Mouse (Mus musculus): ENCODE measurements around the gene Crb2.

The Crb2 gene

DNA sequence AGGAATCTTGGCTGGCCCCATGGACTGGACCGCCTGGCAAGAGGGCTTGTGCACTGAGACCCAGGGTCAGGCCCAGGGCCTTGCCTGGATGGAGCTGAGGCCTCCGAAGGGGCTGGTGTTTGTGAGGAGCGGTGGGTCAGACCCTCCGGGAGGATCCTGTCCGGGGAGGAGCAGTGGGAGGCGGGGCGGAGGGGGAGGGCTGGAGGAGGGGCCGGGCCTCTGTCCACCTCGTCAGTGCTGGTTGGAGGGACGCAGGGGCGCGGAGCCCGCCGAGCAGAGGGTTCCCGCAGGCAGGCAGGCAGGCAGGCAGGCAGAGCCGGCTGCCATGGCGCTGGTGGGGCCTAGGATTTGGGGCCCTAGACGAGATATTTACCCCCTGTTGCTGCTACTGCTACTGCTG is at the start of gene Crb2:
TSS of gene Crb2 (plus strand) at position 234 of the 400 bp plus-strand sequence.
- peak; percentile 57 to 72 for DNase-seq

DNA sequence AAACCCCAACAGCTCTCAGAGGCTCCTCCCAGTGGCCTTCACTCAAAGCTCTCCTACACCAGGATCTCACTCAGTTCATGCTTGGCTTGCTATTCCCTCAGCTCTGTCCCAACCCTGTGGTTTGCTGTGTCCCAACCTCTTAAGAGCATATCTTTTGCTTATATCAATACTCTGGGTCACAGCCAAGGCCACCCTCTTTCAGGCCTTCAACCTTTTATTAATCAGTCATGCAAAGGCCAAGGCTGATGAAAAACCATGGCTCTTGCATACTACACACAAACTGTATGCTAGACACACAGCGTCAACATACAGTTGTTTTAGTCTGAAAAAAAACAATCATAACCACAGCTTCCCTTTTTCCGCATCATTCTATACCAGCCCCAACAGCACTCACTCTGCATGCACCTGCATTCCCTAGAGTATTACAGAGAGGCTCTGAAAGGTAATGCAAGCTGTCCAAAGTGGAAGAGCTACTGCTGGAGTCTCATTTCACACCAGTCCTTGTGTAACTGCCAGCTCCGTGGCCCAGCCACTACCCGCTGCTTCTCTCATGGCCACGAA is 44.7 kb upstream of the Crb2 start:
- DNase-seq: no peak

DNA sequence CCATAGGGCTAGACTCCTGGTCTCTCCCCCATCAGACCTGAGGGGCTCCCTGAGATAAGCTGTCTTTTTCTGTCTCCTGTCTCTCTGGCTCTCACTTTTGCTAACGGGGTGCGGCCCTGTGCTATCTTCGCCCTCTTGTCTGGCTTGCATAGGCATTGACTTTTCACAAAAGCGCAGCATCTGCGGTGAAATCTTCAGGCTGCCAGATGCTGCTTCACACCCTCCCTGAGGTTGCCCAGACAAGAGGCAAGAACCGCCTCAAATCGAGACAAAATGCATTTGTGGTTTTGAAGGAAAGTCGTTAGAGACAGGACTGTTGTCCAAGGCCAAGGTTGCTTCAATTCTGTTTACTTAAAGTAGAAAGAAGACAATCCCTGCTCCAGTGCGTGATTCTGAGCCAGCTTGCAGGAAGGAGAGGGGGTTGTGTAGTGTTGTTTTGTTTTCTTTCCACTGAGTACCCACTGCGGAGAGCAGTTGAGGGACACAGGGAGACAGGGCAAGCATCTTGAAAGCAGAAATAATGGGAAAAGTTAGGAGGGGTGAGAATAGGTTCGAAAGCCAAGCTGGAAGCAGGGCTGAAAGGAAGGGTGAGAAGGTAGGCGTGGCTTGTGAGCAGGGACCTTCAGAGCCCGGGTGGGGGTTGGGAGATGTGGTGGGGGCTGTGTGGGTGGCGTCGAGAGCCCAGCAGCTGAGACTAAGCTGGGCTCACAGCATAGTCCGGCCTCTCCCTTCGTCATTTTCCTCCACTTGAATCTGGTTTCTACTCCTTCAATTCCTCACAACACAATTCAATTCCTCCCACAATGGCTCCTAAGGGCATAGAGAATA is 40.9 kb upstream of the Crb2 start:
- peak; percentile 36 to 61 for DNase-seq

DNA sequence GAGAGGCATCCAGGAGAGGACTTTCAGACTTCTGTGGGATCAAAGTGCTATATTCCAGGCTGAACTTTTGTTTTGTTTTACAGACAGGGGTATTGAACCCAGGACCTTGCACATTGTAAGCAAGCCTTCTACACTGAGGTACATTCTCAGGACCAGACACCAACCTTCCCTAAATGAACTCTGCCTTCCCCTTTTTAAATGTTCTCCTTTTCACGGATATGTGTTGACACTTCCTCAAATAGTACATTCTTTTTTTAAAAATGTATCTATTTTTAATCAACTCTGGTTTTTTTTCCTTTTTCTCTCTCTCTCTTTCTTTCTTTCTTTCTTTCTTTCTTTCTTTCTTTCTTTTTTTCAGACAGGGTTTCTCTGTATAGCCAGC is 40.3 kb upstream of the Crb2 start:
- DNase-seq: no peak

DNA sequence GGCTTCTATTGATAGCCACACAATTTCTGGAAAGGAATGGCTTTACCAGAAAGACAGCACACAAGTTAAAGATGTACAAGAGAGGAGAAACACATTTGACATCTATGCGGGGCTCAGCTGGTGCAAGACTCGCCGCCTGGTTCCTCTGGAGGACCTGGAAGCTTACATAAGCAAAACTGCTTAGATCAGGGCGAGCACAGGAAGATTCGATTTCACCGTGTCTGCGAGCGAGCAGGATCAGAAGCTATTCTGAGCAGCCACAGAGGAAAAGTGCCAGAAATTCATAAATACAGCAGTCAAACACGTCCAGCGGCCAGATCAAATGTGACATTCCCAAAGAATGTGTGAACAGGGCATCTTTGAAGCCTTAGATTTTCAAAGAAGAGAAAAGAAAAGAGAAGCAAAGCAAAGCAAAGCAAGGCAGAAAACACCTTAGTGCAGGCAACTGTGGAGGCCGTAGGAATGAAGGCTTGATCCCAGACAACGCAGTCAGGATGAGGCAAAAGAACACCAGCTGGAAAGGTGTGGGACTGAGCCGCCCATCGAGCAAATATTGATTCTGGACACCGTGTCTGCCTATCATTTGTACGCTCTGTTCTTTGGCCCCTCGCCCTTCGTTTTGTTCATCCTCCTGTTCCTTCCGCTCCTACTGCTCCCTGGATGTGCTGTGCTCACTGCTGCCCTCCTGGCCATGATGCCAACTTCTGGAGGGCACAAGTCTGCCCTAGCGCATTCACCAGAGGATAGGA is 34.1 kb upstream of the Crb2 start:
- DNase-seq: no peak

DNA sequence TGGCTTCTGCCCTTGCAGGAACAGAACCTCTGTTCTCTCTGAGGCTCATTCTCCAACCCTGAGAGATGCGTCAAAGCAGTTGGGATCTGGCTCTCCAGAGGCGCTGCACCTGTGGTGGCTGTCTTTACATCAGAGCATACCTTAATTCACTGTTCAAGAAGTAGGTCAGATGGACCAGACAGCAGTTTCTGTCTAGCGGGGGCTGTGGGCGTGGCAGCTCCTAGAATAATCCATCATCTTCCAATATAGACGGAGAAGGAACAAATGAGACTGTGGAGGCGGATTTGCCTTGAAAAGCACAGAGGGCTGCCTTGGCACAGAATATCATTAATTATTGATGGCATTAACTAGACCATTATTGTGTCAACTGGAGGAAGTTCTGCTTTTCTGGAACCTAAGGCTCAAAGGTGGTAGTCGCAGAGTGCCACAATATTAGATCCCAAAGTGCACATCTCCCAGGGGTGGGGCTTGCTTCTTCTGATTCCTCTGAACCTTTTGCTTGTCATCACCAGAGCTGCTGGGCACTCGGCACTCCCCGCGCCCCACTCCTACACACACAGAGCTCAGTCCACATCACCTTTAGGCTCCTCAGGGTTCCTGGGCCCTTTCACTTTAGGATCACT is 31.2 kb upstream of the Crb2 start:
- DNase-seq: no peak

DNA sequence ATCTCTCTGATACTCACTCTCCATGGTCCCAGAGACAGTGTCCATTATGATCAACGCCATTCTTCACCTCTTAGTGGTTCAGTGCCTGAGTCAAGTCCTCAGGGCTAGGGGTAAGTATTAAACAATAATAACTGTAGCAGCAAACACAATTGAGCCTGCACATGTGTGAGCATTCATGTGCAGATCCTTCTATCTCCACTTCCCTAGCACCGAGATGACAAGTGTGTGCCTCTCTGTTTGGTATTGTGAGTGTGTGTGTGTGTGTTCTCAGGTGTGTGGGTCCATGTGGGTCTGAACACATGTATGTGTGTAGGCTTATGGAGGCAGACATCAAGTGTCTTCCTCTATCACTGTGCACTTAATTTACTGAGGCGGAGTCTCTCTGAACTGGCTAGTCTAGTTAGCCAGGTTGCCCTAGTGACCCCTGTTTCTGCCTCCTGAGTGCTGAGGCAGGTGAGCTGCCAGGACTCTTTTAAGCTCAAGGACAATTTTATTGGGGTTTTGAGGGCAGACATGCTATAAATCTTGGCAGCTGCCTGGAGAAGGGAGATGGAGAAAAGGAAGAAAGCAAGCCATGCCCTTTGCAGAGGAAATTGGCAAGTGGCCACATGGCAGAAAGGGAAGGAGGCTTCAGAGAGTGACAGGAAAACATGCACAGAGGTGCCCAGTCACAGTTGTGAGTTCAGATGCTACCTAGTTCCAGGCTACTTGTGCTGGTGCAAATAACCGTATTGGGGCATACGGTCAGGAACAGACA is 29.6 kb upstream of the Crb2 start:
- DNase-seq: no peak

DNA sequence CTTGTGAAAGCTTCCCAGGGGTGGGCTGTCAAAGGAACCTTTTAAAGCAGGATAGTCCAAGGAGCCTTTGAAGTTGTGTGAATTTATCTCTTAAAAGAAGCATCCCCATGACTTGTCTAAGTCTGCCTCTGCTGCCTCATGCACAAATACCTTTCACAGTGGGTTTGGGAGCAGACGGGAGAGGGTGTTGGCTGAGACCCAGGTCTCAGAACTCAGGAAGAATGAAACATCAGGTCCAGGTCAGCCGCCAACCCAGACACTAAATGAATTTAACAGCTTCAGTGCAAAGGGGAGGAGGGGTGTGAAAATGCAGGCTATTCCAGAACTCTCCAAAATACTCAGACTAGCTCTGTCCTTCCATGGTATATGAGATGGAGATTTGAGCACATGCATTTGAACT is 28.1 kb upstream of the Crb2 start:
- no peak for DNase-seq

DNA sequence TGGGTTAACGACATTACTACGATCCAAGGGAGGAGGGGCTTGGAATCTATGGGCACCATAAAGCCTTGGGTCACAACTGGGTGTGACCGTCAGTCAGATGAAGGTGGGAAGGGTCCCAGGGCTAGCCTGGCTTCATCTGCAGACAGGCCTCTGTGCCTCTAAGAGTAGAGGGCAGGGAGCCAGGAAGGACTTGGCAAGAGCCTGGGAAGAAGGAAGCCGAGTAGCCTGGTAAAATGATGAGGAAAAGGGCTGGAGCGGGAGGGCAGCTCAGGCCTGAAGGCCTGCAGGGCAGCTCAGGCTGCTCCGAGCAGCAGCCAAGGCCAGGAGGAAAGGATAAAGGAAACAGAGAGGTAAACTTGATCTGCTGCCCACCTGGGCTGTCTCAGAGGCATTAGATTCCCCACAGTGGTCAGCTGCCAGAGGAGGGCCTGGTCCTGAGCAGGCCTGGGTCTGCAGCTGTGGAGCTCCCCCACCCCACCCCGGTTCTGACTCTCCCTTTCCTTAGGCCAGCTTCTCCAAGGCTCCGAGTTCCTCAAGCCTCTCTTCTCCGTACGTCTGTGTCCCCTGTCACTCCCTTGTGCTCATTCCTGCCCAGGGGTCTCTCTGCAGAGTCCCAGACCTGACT is 27.5 kb upstream of the Crb2 start:
- peak; percentile 49 to 53 for DNase-seq

DNA sequence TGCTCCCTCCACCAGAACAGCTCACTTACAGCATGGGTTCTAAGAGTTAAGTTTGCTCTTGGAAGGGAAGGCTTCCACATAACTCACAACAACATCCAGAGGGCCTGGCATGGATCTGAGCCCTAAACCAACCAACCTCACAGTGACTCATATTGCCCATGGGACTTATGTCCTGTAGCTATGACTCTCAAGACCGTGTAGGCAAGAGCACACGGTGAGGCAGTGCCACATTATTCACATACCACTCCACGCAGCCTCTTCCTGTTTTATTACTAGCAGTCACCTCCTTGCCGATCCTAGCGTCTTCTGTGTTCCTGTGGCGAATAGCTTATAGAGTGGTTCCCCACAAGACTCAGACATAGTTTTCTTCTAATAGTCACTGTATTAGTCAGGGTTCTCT is 26.7 kb upstream of the Crb2 start:
- no peak for DNase-seq

DNA sequence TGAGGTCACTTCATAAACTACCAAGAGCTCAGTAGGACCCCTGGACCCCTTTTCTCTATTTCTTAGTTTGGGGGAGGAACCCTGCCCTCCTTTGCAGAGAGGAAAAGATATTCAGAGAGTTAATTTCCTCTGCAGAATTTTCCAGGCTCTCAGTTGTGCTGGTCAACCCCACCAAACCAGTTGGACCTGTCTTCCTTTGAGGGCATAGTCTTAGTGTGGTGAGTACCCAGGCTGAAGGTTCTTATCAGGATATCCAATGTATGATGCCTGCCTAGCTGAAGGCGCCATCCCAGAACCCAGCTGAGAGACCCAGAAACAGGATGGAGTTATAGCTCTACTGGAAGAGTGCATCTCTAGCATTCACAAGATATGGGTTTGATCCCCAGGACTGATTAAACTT is 24.9 kb upstream of the Crb2 start:
- DNase-seq: no peak

DNA sequence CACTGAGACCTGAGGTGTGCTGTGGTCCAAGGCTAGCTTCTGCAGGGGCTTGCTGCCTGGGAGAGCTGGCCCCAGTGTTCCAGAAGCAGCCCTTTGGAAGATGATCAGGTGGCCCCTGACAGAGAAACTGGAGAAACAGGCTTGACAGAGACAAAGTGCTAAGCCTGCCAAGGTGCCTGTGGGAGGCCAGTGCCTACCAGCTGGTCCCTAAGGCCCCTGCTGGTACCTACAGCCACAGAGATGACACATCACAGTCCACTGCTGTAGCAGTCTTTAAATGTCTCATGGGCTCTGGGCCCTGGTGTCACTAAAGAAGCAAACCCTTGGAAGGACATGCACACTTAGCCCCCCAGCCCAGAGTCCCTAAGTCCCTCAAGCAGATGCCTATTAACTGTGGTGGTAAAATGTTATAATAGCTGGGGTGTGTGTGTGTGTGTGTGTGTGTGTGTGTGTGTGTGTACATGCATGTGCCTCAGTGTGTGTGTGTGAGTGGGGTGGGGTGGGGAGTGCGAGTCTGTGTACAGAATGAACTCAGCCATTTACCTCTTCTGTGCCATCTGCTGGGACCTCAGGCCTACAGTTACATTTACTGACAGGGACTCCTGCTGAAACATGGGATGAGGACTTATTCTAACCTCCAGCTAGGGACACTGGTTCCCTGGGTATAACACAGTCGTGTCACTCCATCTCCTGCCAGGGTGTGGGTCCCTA is 19.7 kb upstream of the Crb2 start:
- DNase-seq: no peak

DNA sequence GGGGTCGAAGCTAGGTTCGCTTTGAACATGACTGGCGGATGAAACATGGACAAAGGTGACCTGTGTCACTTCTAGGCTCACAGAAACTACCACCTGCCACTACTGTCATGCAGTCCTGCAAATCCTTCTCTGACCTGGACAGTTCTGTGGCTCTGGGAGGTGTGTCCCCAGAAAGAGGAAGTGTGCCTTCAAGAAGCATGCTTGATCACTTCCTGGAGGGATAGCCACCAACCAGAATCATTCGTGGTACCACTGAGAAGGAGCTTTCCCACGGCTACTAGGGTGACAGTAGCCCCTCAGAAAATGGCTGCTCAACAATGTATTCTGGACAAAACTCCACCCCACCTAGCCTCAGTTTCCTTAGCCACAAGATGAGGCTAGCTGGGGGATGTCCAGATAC is 19.0 kb upstream of the Crb2 start:
- no peak for DNase-seq

DNA sequence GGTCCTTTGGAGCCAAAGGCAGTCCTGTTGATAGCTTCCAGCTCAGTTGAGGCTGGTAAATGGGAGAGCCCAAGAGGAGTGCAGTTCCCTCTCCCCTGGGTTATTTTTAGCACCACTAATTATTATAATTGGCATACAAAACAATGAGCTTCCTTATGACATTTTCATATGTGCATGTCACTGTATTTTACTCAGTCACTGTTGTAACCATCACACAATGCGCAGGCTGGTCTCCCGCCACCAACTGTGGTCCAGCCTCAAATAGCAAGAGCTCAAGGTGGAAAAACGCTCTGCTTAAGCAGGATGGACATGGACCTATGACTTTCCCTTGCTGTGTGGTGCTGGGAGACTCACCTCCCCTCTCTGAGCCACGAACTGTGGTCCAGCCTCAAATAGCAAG is 18.3 kb upstream of the Crb2 start:
- no peak for DNase-seq

DNA sequence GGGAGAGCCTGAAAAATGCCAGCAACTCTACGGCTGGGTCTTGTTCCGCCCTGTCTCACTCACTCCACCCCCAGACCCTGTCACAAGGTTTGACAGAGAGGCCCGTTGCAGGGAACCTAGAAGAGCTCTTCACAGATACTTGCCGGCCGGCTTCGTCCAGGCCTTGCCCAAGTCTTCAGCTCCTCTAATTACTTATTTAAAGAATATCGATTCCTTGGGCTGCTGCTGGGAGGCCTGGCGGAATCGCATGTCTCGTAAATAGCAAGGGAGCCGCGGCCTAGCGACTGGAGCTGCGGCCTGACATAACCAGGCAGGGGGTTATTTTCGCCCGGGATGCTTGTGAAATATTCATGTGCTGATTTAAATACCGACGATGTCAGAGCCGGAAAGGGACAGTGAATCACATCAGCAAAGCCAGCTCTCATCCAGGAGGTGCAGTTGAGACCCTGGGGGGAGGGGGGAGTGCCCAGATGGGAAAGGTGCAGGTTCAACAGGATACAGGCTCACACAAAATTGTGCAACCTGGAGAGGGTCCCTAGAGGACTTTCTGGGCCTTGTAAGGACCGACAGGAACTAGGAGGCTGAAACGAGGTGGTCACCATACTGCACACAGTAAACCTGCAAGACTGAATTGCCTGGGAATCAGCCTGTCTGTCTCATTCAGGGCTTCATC is 17.6 kb upstream of the Crb2 start:
- peak; percentile 40 to 56 for DNase-seq

DNA sequence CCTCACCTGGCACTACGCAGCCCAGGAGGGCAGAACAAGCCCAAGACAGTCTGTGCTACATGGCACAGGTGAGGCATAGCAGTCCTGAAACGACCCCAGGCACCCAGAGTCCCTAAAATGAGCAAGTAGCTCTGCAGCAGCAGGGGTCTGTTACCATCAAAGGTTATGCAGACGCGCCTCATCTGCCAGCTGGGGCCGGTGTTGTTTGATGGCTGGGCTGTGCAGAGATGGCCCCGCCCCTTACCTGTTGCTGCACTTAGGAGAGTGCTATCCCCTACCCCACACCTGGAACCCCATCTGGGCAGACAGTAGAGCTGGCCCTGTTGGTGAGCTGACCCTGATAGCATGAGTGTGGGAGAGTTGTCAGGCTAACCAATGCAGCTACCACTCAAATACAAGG is 15.4 kb upstream of the Crb2 start:
- DNase-seq: no peak

DNA sequence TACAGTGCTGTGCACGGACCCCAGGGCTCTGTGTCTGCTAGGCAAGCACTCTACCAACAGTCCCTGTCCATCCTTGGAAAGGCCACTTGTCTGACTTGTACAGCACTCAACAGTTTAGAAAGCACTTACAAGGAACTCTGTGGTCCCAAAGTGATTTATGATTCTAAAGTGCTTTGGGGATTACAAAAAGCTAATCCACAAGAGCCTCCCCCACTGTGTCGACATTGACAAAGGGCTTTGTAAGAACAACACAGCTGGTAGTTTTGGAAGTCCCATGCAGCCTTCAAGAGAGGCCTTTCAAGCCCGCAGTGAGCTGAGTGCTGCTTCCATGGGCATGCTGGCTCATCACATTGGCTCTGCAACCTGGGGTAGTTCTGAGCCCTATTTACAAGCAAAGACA is 12.4 kb upstream of the Crb2 start:
- DNase-seq: peak in 1 of 2 experiments; percentile 48

DNA sequence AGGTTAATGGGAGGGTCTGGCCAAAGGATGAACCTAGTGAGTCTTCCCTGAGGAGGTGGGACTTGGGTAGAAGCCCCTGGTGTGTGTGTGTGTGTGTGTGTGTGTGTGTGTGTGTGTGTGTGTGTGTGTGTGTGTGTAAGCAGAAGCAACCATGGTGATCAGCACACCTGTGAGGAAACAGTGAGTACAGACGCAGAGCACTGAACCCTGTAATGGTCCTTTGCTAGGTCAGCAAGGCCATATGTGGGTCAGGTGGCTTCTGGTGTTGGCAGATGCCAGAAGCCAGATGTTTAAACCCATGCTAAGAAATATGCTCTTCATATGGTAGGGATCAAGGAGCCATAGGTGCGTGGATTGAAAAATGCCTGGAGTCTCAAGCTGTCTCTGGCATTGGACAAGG is 11.5 kb upstream of the Crb2 start:
- DNase-seq: no peak

DNA sequence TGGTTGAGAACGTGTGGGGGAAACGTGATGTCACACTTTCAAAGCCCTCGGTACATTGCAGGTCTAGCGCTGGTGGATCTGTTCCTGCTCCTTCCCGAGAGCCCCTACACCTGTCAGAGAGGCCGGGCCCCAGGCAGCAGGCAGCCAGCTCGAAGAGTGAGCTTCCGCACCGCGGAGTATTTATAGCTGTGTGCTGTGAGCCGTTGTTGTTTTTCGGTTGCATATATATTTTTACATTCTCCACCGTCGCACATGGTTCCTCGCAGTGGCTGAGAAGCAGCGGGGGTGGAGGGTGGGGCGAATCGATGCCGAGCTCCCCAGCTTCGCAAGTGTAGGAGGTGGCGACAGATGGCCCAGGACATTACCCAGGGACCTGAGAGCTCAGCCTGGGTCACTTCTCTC is 11.0 kb upstream of the Crb2 start:
- no peak for DNase-seq

DNA sequence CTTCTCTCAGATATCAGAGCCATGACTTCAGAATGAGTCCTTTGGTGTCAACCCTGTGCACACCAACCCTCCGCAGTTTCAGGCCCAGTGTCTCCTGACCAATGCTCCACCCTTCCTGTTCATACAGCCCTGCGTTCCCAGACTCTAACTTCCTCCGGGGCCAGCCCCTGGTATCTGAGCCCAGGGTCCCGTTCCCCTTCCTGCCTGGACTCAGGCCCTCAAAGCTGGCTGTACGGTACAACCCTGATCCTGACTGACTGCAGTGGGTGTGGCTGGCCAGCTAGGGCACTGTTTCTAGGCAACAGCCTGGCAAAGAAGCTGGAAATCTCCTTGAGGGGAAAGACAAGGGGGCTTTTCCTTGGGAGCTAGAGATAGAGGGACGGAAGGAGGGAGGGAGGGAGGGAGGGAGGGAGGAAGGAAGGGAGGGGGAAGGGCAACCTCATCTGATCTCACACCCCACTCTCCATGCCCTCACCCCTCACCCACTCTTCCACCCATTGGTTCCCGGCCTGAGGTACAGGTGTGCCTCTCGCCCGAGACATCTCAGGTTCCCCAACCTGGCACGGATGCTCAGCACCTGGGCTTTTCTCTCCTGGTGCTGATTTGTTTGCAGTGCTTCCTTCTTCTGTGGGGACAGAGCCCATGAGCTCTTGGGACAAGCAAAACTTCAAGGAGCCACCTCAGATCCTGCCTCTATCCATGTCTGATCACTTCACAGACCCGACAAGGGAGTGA is 9.9 kb upstream of the Crb2 start:
- peak in 1 of 2 experiments; percentile 43 for DNase-seq
